Mouse (Mus musculus): ENCODE measurements around the gene Dcaf10. TPM values are rescaled to one million over a fixed set of nuclear protein-coding genes. Genes with fewer than 3 reads are reported as not detected.
"Not testable (repeated sequence)": the region's sequence is repeated elsewhere in the genome, so short reads cannot be mapped to it uniquely, and the experiment has no call there.

The Dcaf10 gene
- polyA plus RNA-seq (2012; rRNA removed): 6.4 and 9.9 TPM in 2 replicates

DNA sequence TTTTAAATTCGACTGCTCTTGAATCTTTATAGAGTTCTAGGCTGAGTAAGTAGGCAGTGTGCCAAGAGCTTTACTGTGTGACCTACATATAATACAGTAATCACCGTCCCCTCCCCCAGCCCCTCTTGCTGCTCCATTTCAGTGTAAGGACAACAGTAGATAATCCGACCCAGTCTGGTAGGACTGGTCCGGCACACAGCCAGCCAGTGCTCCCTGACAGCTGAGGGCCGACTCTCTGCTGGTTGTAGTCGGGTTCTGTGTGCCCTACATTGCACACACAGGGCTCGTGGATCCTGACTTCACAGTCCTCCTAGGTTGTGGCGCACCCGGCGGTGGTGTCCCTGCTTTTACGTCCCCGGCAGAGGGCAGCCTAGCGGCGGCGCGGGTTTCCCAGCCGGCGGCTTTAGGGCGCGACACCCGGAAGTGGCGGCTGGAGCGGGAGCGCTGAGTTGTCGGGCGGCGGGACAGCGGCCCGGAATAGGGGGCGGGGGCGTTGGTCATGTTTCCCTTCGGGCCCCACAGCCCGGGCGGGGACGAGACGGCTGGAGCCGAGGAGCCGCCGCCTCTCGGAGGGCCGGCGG, at the start of gene Dcaf10:
Gene Dcaf10, plus strand, starts transcription at position 433 of the 581 bp plus-strand sequence.
- WGBS: under 1% methylated on average over 42 of the region's 42 CpGs
- peak; percentile 66 for DNase-seq (ENCODE audit: low read depth, low spot score)

DNA sequence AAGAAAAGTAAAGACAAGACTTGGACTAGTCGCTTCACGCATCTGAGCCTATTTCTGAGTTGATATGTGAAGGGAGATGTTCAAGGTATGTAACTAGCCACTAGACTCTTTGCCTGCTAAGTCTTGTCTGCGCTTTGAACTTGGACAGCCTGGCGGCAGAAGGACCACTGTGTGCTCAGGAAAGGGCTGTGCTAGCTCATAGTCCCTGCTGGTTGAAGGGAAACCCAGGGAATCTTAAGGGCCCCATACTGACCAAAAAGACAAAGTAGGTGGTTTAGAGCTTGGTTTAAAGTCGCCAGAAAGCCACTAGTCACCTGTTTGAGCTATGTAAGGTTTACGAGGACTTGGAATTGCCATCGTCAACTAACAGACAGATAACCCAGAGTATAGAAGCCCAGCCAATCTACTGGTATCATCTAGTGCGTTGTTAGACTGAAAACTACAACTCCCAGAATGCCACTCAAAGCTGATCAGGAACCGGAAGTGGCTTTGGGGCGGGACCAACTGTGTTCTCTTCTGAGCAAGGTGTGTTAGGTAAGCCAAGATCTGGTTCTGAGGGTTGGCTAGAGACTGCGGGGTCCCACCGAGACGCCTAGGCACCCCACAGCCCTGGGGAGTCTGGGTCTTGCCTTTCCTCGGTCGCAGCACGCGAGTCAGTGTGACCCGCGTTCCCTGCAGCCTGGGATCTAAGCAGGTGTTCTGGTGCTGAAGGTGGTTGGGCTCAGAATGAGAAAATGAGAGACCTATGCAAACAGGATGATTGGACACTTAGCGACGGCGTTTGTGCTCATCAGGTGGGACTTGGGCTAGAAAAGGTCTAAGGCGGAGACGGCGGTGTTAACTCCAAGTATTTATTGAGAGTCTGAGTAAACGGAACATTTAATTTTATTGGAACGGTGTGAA, 45.0 kb upstream of the Dcaf10 start, which contains the start of gene Trmt10b:
Gene Trmt10b, plus strand, starts transcription at position 466 of the 903 bp plus-strand sequence.
- WGBS: 13% methylated on average over 27 of the region's 27 CpGs
- DNase-seq (ENCODE audit: low read depth, low spot score): peak; percentile 87

DNA sequence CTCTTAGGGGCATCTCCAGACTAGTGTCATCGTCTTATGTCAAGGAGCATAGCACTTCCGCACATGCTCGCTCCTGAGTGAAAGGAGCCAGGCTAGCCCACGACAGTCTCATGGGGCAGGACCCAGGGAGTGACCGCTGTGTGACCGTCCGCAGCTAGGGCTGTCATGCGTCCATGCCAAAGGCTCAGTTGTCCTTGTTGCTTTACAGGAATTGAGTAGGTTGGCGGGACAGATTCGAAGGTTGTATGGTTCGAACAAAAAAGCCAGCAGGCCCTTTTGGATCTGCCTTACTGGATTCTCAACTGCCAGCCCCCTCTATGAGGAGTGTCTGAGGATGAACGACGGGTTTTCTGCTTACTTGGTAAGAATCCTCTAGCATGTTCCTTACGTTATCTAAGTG, 36.4 kb upstream of the Dcaf10 start:
- 98% methylated on average over 14 of the region's 14 CpGs for WGBS
- no peak for DNase-seq (ENCODE audit: low read depth, low spot score)

GRCm38 (mm10) chr4:45308046-45308445, 33.9 kb upstream of the Dcaf10 start:
- WGBS: 47% methylated on average over 11 of the region's 11 CpGs
- no peak for DNase-seq (ENCODE audit: low read depth, low spot score)

- DNase-seq (ENCODE audit: low read depth, low spot score): no peak
- 91% methylated on average over 6 of the region's 6 CpGs for WGBS
Observed at GRCm38 (mm10) chr4:45308606-45309005, 33.3 kb upstream of the Dcaf10 start.

GRCm38 (mm10) chr4:45311056-45311455, 30.8 kb upstream of the Dcaf10 start:
- DNase-seq (ENCODE audit: low read depth, low spot score): no peak
- WGBS: 89% methylated on average over 2 of the region's 2 CpGs

DNA sequence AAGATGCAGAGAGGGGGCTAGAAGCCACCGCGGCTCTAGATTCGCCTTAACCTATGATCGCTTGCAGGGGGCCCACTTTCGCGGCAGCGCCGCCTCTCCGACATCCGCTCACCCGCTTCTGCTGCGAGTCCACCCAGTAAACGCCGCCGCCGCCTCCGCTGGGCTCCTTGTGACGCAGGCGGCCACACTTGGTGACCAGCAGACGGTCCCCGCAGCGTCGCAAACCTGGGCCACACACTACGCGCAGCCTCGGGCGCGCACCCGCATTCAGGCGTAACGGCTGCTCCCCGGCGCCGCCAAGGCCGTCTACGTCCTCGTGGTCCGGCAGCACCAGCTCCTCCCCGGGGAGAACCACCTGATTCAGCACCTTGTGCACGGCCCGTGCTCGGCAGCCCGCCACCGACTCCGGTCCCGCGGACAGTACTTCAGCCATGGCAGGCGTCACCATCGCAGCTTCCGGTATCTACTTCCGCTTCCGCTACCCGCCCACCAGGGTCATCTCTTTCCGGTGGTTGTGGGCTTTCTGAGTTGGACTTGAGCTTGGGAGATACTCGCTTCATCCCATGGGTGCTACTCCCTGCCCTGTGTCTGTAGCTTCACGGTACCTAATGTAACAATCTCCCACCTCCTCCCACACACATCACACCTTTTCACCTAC, 21.6 kb upstream of the Dcaf10 start:
- under 1% methylated on average over 56 of the region's 56 CpGs for WGBS

GRCm38 (mm10) chr4:45331139-45331538, 10.8 kb upstream of the Dcaf10 start:
- WGBS: 43% methylated on average over 7 of the region's 7 CpGs
- no peak for DNase-seq (ENCODE audit: low read depth, low spot score)

More for the DNA sequence above, 21.6 kb upstream of the Dcaf10 start:
- DNase-seq (ENCODE audit: low read depth, low spot score): no peak

DNA sequence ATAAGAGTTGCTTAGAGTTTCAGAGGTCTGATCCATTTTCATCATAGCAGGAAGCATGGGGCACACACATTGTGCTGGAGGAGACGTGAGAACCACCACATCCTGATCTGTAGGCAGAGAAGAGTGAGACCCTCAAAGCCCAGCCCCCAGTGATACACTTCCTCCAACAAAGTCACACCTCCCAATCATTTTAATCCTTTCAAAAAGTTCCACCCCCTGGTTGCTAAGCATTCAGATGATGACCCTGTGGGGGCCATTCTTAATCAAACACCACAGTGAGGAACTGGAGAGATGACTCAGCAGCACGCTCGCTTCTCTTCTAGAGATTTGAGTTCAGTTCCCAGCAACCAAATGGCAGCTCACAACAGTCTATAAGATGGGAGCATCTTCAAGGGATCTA, 9.4 kb upstream of the Dcaf10 start:
- WGBS: 54% methylated on average over 3 of the region's 3 CpGs
- DNase-seq (ENCODE audit: low read depth, low spot score): no peak

DNA sequence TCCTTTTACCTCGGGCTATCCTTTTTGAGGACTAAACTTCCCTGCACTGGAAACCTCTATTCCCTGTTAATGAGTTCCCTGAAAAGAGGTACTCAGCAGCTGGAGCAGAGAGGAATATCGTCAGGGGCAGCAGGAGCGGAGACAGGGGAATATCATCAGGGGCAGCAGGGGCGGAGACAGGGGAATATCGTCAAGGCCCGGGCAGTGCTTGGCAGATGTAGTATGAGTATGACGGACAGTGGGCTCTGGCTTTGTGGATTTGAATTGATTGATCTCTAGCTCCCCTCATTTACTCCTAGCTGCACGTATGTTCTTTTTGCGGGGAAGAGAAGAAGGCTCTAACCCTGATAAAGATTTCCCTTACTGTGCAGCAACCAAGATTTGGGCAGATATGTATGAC, 675 bp upstream of the Dcaf10 start:
- no peak for DNase-seq (ENCODE audit: low read depth, low spot score)
- 70% methylated on average over 9 of the region's 9 CpGs for WGBS

- under 1% methylated on average over 76 of the region's 76 CpGs for WGBS
- no peak for DNase-seq (ENCODE audit: low read depth, low spot score)
Observed at GRCm38 (mm10) chr4:45342286-45343155, 620 bp downstream of the Dcaf10 start, which contains the start of gene Exosc3. TSS of gene Exosc3 (minus strand) at chr4:45342732.

DNA sequence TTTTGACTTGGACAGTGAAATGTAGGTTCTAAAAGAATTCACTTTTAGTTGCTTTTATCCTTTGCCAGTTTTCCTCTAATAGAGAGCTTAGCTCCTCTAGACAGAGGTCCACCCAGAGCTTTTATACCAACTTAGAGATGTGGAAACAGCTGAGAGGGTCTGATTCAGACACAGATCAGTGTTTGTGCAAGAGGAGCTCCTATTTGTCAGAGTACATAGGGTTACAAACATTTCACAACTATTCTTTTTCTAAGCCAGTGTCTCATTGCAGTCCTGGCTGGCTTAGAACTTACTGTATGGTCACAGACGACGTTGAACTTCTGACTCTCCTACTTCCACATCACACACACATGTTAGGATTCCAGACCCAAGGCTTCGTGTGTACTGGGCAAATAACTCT, 14.8 kb downstream of the Dcaf10 start:
- no peak for DNase-seq (ENCODE audit: low read depth, low spot score)
- WGBS: 84% methylated on average over 3 of the region's 3 CpGs

DNA sequence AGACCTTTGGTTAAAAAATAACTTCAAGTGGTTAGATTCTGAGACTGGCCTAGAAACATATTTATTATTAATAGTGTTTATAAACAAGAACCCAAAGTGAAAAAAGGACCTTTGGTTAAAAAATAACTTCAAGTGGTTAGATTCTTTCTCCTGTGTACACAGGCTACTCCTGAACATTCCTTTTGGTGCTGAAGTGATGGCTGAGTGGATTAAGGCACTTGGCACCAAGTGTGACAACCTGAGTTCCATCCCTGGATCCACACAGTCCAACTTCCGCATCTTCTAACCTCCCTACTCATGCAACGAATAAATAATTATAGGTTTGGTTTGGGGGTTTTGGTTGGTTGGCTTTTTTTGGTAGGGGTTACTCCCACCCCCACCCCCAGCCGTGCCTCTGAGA, 29.4 kb downstream of the Dcaf10 start:
- 96% methylated on average over 3 of the region's 3 CpGs for WGBS
- no peak for DNase-seq (ENCODE audit: low read depth, low spot score)

- no peak for DNase-seq (ENCODE audit: low read depth, low spot score)
- 66% methylated on average over 5 of the region's 5 CpGs for WGBS
Observed at GRCm38 (mm10) chr4:45374879-45375278, 33.0 kb downstream of the Dcaf10 start.

- WGBS: 77% methylated on average over 4 of the region's 4 CpGs
- DNase-seq (ENCODE audit: low read depth, low spot score): no peak
Observed at GRCm38 (mm10) chr4:45376573-45376972, 34.7 kb downstream of the Dcaf10 start.

DNA sequence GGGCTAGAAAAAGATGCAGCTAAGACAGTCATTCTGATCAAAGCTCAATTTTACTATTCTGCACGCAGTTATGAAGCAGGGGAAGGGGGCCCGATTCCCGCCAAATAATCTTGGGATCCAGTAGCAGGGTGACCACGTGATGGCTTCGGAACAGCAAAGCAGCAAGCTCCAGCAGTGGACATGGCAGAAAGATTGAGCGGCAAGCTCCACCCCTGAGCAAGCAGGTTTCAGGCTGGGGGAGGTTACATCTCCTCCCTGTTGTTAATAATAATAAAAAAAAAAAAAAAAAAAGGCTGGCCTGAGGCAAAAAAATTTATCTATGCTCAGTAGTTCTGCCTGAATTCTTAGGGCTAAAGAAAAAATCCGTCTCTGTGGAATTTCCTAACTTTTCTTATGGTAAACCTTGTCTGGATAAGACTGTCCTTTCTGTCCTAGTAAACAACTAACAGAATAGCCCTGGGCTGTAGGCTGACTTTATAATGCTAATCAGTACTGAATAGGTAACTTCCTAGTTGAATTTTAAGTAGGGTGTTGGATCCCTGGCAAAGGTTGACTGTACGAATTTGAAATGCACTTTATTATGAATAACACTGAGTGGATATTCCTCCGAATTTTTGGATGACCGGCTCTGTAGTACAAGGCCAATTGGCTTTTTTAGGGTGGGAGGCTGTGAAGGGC, 39.1 kb downstream of the Dcaf10 start:
- 82% methylated on average over 10 of the region's 10 CpGs for WGBS

GRCm38 (mm10) chr4:45382133-45382532, 40.2 kb downstream of the Dcaf10 start:
- DNase-seq (ENCODE audit: low read depth, low spot score): not testable (repeated sequence)
- WGBS: 27% methylated on average over 2 of the region's 2 CpGs

More for the DNA sequence above, 39.1 kb downstream of the Dcaf10 start:
- DNase-seq (ENCODE audit: low read depth, low spot score): not testable (repeated sequence)

DNA sequence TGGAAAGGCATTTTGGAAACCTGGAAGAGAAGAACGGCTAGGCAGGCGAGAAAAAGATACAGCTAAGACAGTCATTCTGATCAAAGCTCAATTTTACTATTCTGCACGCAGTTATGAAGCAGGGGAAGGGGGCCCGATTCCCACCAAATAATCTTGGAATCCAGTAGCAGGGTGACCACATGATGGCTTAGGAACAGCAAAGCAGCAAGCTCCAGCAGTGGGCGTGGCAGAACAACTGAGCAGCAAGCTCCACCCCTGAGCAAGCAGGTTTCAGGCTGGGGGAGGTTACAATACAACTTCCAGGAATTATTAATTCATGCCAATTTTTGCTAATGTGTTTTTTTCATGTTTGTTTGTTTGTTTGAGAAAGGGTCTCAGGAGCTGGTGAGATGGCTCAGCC, 45.4 kb downstream of the Dcaf10 start:
- not testable (repeated sequence) for DNase-seq (ENCODE audit: low read depth, low spot score)
- 92% methylated on average over 5 of the region's 5 CpGs for WGBS

- no peak for DNase-seq (ENCODE audit: low read depth, low spot score)
- WGBS: 68% methylated on average over 4 of the region's 4 CpGs
Observed at GRCm38 (mm10) chr4:45392099-45392498, 50.2 kb downstream of the Dcaf10 start.
